Mouse (Mus musculus): ENCODE measurements around the gene Trp53tg5.

- TF ChIP-seq CTCF (IDR thresholded peaks at IDR 0.05) (no peak), EP300 (IDR thresholded peaks at IDR 0.05) (no peak)
Measured at GRCm38 (mm10) chr2:164437710-164438109, 35.8 kb downstream of the Trp53tg5 start.

Measured in lung, postnatal 0 days (tissue).